In genomic region chr8:13538821-13539220, GRCm38 (mm10) we compare ENCODE assay signal across 8 mouse cellular contexts. TPM values are rescaled to one million over a fixed set of nuclear protein-coding genes. Genes with fewer than 3 reads are reported as not detected.
DNase-seq lines count a peak whose midpoint lies in the region; ATAC-seq and TF ChIP-seq lines count a peak whose summit lies in the region.

No protein-coding gene starts in this region.

- TF ChIP-seq CTCF in gastrocnemius, adult 2 months (IDR thresholded peaks at IDR 0.05): no peak

- no peak overlapping the region for H3K9ac ChIP-seq in hindbrain, embryonic 14.5 days
- no peak overlapping the region for H3K9ac ChIP-seq in hindbrain, embryonic 13.5 days

- no peaks in the 10 kb centered on the region for H3K4me1 ChIP-seq in hindbrain, embryonic 14.5 days (replicated peaks; ENCODE audit: control insufficient read depth, insufficient read depth, low read length)
- no peaks in the 10 kb centered on the region; the same call in 1 of the 2 replicates for H3K4me1 ChIP-seq in hindbrain, embryonic 13.5 days (replicated peaks)

- no peaks in the 10 kb centered on the region for H3K9me3 ChIP-seq in hindbrain, embryonic 14.5 days (ENCODE audit: control insufficient read depth, low read length)
- no peaks in the 10 kb centered on the region for H3K9me3 ChIP-seq in hindbrain, embryonic 13.5 days

- no peaks in the 10 kb centered on the region; the same call in 1 of the 2 replicates for H3K27me3 ChIP-seq in hindbrain, embryonic 14.5 days (ENCODE audit: control insufficient read depth, insufficient read depth, low read length)
- H3K27me3 ChIP-seq in hindbrain, embryonic 13.5 days: no peaks in the 10 kb centered on the region

- intact Hi-C loops in gastrocnemius, adult 2 months (cut with DNase I): no loop called here

- ATAC-seq in hindbrain, embryonic 14.5 days (ENCODE audit: low FRiP score): 0 out of 2 replicates have a peak, but pooled peaks have one; percentile 43
- no peak for ATAC-seq in hindbrain, embryonic 13.5 days (ENCODE audit: low FRiP score)
- no peak for ATAC-seq in monocyte, adult 5-6 weeks (replicated peaks; ENCODE audit: insufficient number of reproducible peaks, low FRiP score, low TSS enrichment, poor library complexity, severe bottlenecking)

- H3K36me3 ChIP-seq in hindbrain, embryonic 14.5 days (replicated peaks; ENCODE audit: control insufficient read depth, insufficient read depth): no peaks in the 10 kb centered on the region
- no peaks in the 10 kb centered on the region for H3K36me3 ChIP-seq in hindbrain, embryonic 13.5 days

- 59% methylated on average over 6 of the region's 6 CpGs for WGBS in hindbrain, embryonic 14.5 days
- WGBS in hindbrain, embryonic 13.5 days: 64% methylated on average over 6 of the region's 6 CpGs

- H3K27ac ChIP-seq in hindbrain, embryonic 14.5 days: no peak overlapping the region
- no peak overlapping the region for H3K27ac ChIP-seq in hindbrain, embryonic 13.5 days
- H3K27ac ChIP-seq in gastrocnemius, adult 2 months: peak overlapping the region; percentile 51; the same call in 1 of the 2 replicates

- no peak overlapping the region for H3K4me3 ChIP-seq in hindbrain, embryonic 14.5 days (replicated peaks; ENCODE audit: low read length)
- no peak overlapping the region for H3K4me3 ChIP-seq in hindbrain, embryonic 13.5 days
- peak overlapping the region; percentile 2; the same call in 1 of the 2 replicates for H3K4me3 ChIP-seq in gastrocnemius, adult 2 months

- DNase-seq in hindbrain, embryonic 14.5 days (ENCODE audit: low spot score): peak; percentile 54
- DNase-seq in R1 (ENCODE audit: low read depth, low spot score): peak; percentile 18
- peak; percentile 65 for DNase-seq in gastrocnemius, adult 2 months
- peak; percentile 69 to 76 for DNase-seq in layer of hippocampus, adult 8-10 months (ENCODE audit: low spot score in 2 of 2)
- peak; percentile 76 to 89 for DNase-seq in lung, postnatal 4 days
- DNase-seq in spleen, adult 12 weeks (ENCODE audit: low spot score): no peak

- H3K4me2 ChIP-seq in hindbrain, embryonic 14.5 days (replicated peaks): no peak overlapping the region
- no peak overlapping the region for H3K4me2 ChIP-seq in hindbrain, embryonic 13.5 days

RNA-seq across cellular contexts. Expression of gene 1700029H14Rik, which starts 23.4 kb away (rescaled TPM):
- polyA plus RNA-seq in hindbrain, embryonic 14.5 days (2014; fragmentation: Nextera tagmentation; extraction: Ambion mirVana): not detected in 2 replicates
- polyA plus RNA-seq in hindbrain, embryonic 13.5 days (2015; fragmentation: Nextera tagmentation; extraction: Ambion mirVana): not detected in 2 replicates
- not detected for total RNA-seq in gastrocnemius, adult 2 months (2021)
- not detected for total RNA-seq in layer of hippocampus, adult 8-10 months (2022)
- total RNA-seq in monocyte, adult 5-6 weeks (2017): 1.9 to 6.2 TPM (median 3.1 TPM) in 3 replicates

RNA-seq across cellular contexts. Expression of gene Gas6, which starts 44.5 kb away (rescaled TPM):
- 34.7 and 36.2 TPM in 2 replicates for polyA plus RNA-seq in hindbrain, embryonic 14.5 days (2014; fragmentation: Nextera tagmentation; extraction: Ambion mirVana)
- 23.5 and 25.8 TPM in 2 replicates for polyA plus RNA-seq in hindbrain, embryonic 13.5 days (2015; fragmentation: Nextera tagmentation; extraction: Ambion mirVana)
- total RNA-seq in gastrocnemius, adult 2 months (2021): 10 to 100 TPM; 63.4 to 87.3 TPM
- 100 to 1,000 TPM in 2 of 4 experiments, 10 to 100 TPM in 2; 84.4 to 105 (median 93.8) TPM for total RNA-seq in layer of hippocampus, adult 8-10 months (2022)
- total RNA-seq in monocyte, adult 5-6 weeks (2017): 0.29 TPM in 1 of 3 replicates, not detected in the others

Comparison
In these comparisons a context has a peak if more than half of its experiments do, and no peak if none do; other contexts are left out.
1. RNA of gene Gas6, which starts 44.5 kb away (total RNA-seq): 84.4 to 105 TPM in layer of hippocampus, adult 8-10 months and 63.4 to 87.3 TPM in gastrocnemius, adult 2 months; 0.29 TPM in monocyte, adult 5-6 weeks; every median in the first group is over 10 times any median in the second.